Mouse (Mus musculus): ENCODE results near the gene Aunip. TPM values are rescaled to one million over a fixed set of nuclear protein-coding genes. Genes with fewer than 3 reads are reported as not detected.
A peak's percentile ranks its signal among the peaks of the same experiment; 100 is the strongest.

Gene Aunip
- polyA plus RNA-seq, 1 experiment from 2014 or later = 10.0 TPM

GRCm38 (mm10) chr4:134505303-134505789, 5.5 kb upstream of the Aunip start:
- H3K4me2 ChIP-seq (ENCODE audit: low read depth, low read length) = no peak overlapping the region
- no peak for ATAC-seq (replicated peaks; ENCODE audit: extremely low read depth, insufficient read depth, low FRiP score)
- H3K9me3 ChIP-seq (replicated peaks; ENCODE audit: control insufficient read depth, low read length) = no peaks in the 10 kb centered on the region
- H3K4me3 ChIP-seq (ENCODE audit: low read length) = no peak overlapping the region
- H3K9ac ChIP-seq (ENCODE audit: low read length) = no peak overlapping the region
- no peaks in the 10 kb centered on the region for H3K27me3 ChIP-seq (ENCODE audit: control insufficient read depth, insufficient read depth, low read length)
- peaks cover 6% of the 10 kb centered on the region; the same call in 1 of the 2 replicates for H3K36me3 ChIP-seq (ENCODE audit: control insufficient read depth, insufficient read depth)
- H3K4me1 ChIP-seq (ENCODE audit: control insufficient read depth, insufficient read depth, low read length) = no peaks in the 10 kb centered on the region
- WGBS = 88% methylated on average over 4 of the region's 4 CpGs
- no peak overlapping the region for H3K27ac ChIP-seq (ENCODE audit: low read length)

GRCm38 (mm10) chr4:134505966-134506594, 4.7 kb upstream of the Aunip start:
- Histone ChIP-seq H3K9me3 (replicated peaks; ENCODE audit: control insufficient read depth, low read length) (no peaks in the 10 kb centered on the region), H3K27ac (ENCODE audit: low read length) (no peak overlapping the region), H3K36me3 (ENCODE audit: control insufficient read depth, insufficient read depth) (peaks cover 6% of the 10 kb centered on the region; the same call in 1 of the 2 replicates), H3K9ac (ENCODE audit: low read length) (no peak overlapping the region), H3K4me2 (ENCODE audit: low read depth, low read length) (no peak overlapping the region), H3K27me3 (ENCODE audit: control insufficient read depth, insufficient read depth, low read length) (no peaks in the 10 kb centered on the region), H3K4me3 (ENCODE audit: low read length) (no peak overlapping the region), H3K4me1 (ENCODE audit: control insufficient read depth, insufficient read depth, low read length) (peaks cover under 1% of the 10 kb centered on the region; the same call in 1 of the 2 replicates)
- ATAC-seq (replicated peaks; ENCODE audit: extremely low read depth, insufficient read depth, low FRiP score) = no peak
- 66% methylated on average over 3 of the region's 4 CpGs for WGBS

GRCm38 (mm10) chr4:134506713-134507112, 4.1 kb upstream of the Aunip start:
- no peak overlapping the region for H3K4me2 ChIP-seq (ENCODE audit: low read depth, low read length)
- no peak overlapping the region for H3K27ac ChIP-seq (ENCODE audit: low read length)
- no peak for ATAC-seq (replicated peaks; ENCODE audit: extremely low read depth, insufficient read depth, low FRiP score)
- no peak overlapping the region for H3K4me3 ChIP-seq (ENCODE audit: low read length)
- WGBS = 85% methylated on average over 19 of the region's 19 CpGs
- H3K9me3 ChIP-seq (replicated peaks; ENCODE audit: control insufficient read depth, low read length) = no peaks in the 10 kb centered on the region
- H3K36me3 ChIP-seq (ENCODE audit: control insufficient read depth, insufficient read depth) = peaks cover 6% of the 10 kb centered on the region; the same call in 1 of the 2 replicates
- H3K27me3 ChIP-seq (ENCODE audit: control insufficient read depth, insufficient read depth, low read length) = no peaks in the 10 kb centered on the region
- H3K9ac ChIP-seq (ENCODE audit: low read length) = no peak overlapping the region
- H3K4me1 ChIP-seq (ENCODE audit: control insufficient read depth, insufficient read depth, low read length) = peaks cover 6% of the 10 kb centered on the region

- 72% methylated on average over 4 of the region's 4 CpGs for WGBS
Observed at GRCm38 (mm10) chr4:134510396-134510795, 403 bp upstream of the Aunip start.

GRCm38 (mm10) chr4:134511730-134512129, 931 bp downstream of the Aunip start:
- no peak for ATAC-seq (replicated peaks; ENCODE audit: extremely low read depth, insufficient read depth, low FRiP score)

More at GRCm38 (mm10) chr4:134510396-134510795, 403 bp upstream of the Aunip start:
- Histone ChIP-seq H3K27me3 (ENCODE audit: control insufficient read depth, insufficient read depth, low read length) (no peaks in the 10 kb centered on the region), H3K4me1 (ENCODE audit: control insufficient read depth, insufficient read depth, low read length) (peaks cover 15% of the 10 kb centered on the region), H3K9ac (ENCODE audit: low read length) (no peak overlapping the region), H3K9me3 (replicated peaks; ENCODE audit: control insufficient read depth, low read length) (no peaks in the 10 kb centered on the region), H3K4me3 (ENCODE audit: low read length) (peak overlapping the region; percentile 59), H3K4me2 (ENCODE audit: low read depth, low read length) (peak overlapping the region; percentile 71), H3K36me3 (ENCODE audit: control insufficient read depth, insufficient read depth) (peaks cover 3% of the 10 kb centered on the region; the same call in 1 of the 2 replicates), H3K27ac (ENCODE audit: low read length) (no peak overlapping the region)
- ATAC-seq (replicated peaks; ENCODE audit: extremely low read depth, insufficient read depth, low FRiP score) = no peak

GRCm38 (mm10) chr4:134512798-134513197, 2.0 kb downstream of the Aunip start:
- no peak overlapping the region for H3K27ac ChIP-seq (ENCODE audit: low read length)
- H3K4me1 ChIP-seq (ENCODE audit: control insufficient read depth, insufficient read depth, low read length) = peaks cover 39% of the 10 kb centered on the region
- WGBS = 10% methylated on average over 15 of the region's 15 CpGs

More at GRCm38 (mm10) chr4:134511730-134512129, 931 bp downstream of the Aunip start:
- peaks cover 28% of the 10 kb centered on the region for H3K4me1 ChIP-seq (ENCODE audit: control insufficient read depth, insufficient read depth, low read length)
- peak overlapping the region; percentile 60 for H3K9ac ChIP-seq (ENCODE audit: low read length)
- H3K36me3 ChIP-seq (ENCODE audit: control insufficient read depth, insufficient read depth) = peaks cover 3% of the 10 kb centered on the region; the same call in 1 of the 2 replicates
- H3K27ac ChIP-seq (ENCODE audit: low read length) = no peak overlapping the region
- no peaks in the 10 kb centered on the region for H3K27me3 ChIP-seq (ENCODE audit: control insufficient read depth, insufficient read depth, low read length)
- H3K9me3 ChIP-seq (replicated peaks; ENCODE audit: control insufficient read depth, low read length) = no peaks in the 10 kb centered on the region
- H3K4me2 ChIP-seq (ENCODE audit: low read depth, low read length) = peak overlapping the region; percentile 71
- peak overlapping the region; percentile 59 for H3K4me3 ChIP-seq (ENCODE audit: low read length)
- WGBS = 56% methylated on average over 6 of the region's 6 CpGs

GRCm38 (mm10) chr4:134514309-134514930, 3.6 kb downstream of the Aunip start:
- H3K4me2 ChIP-seq (ENCODE audit: low read depth, low read length) = no peak overlapping the region
- 76% methylated on average over 11 of the region's 11 CpGs for WGBS
- no peak overlapping the region for H3K4me3 ChIP-seq (ENCODE audit: low read length)
- H3K27ac ChIP-seq (ENCODE audit: low read length) = no peak overlapping the region
- no peaks in the 10 kb centered on the region for H3K27me3 ChIP-seq (ENCODE audit: control insufficient read depth, insufficient read depth, low read length)
- no peaks in the 10 kb centered on the region for H3K36me3 ChIP-seq (ENCODE audit: control insufficient read depth, insufficient read depth)
- peaks cover 45% of the 10 kb centered on the region for H3K4me1 ChIP-seq (ENCODE audit: control insufficient read depth, insufficient read depth, low read length)
- H3K9me3 ChIP-seq (replicated peaks; ENCODE audit: control insufficient read depth, low read length) = no peaks in the 10 kb centered on the region
- no peak overlapping the region for H3K9ac ChIP-seq (ENCODE audit: low read length)
- ATAC-seq (replicated peaks; ENCODE audit: extremely low read depth, insufficient read depth, low FRiP score) = no peak

More at GRCm38 (mm10) chr4:134512798-134513197, 2.0 kb downstream of the Aunip start:
- Histone ChIP-seq H3K9ac (ENCODE audit: low read length) (peak overlapping the region; percentile 62), H3K36me3 (ENCODE audit: control insufficient read depth, insufficient read depth) (no peaks in the 10 kb centered on the region), H3K9me3 (replicated peaks; ENCODE audit: control insufficient read depth, low read length) (no peaks in the 10 kb centered on the region), H3K27me3 (ENCODE audit: control insufficient read depth, insufficient read depth, low read length) (no peaks in the 10 kb centered on the region), H3K4me3 (ENCODE audit: low read length) (peak overlapping the region; percentile 35), H3K4me2 (ENCODE audit: low read depth, low read length) (peak overlapping the region; percentile 61)
- 0 out of 2 replicates have a peak, but pooled peaks have one; percentile 15 for ATAC-seq (replicated peaks; ENCODE audit: extremely low read depth, insufficient read depth, low FRiP score)

- Histone ChIP-seq H3K4me1 (ENCODE audit: control insufficient read depth, insufficient read depth, low read length) (peaks cover 45% of the 10 kb centered on the region), H3K36me3 (ENCODE audit: control insufficient read depth, insufficient read depth) (no peaks in the 10 kb centered on the region), H3K27ac (ENCODE audit: low read length) (peak overlapping the region; percentile 97), H3K4me2 (ENCODE audit: low read depth, low read length) (no peak overlapping the region), H3K4me3 (ENCODE audit: low read length) (no peak overlapping the region), H3K9ac (ENCODE audit: low read length) (0 out of 2 replicates have a peak overlapping the region, but pooled peaks have one; percentile 14), H3K27me3 (ENCODE audit: control insufficient read depth, insufficient read depth, low read length) (no peaks in the 10 kb centered on the region), H3K9me3 (replicated peaks; ENCODE audit: control insufficient read depth, low read length) (no peaks in the 10 kb centered on the region)
- no peak for ATAC-seq (replicated peaks; ENCODE audit: extremely low read depth, insufficient read depth, low FRiP score)
- WGBS = 39% methylated on average over 7 of the region's 7 CpGs
Observed at GRCm38 (mm10) chr4:134515614-134516013, 4.8 kb downstream of the Aunip start.

- Histone ChIP-seq H3K4me1 (ENCODE audit: control insufficient read depth, insufficient read depth, low read length) (peaks cover 38% of the 10 kb centered on the region), H3K4me3 (ENCODE audit: low read length) (no peak overlapping the region), H3K27ac (ENCODE audit: low read length) (peak overlapping the region; percentile 97), H3K9ac (ENCODE audit: low read length) (peak overlapping the region; percentile 54), H3K4me2 (ENCODE audit: low read depth, low read length) (peak overlapping the region; percentile 45), H3K36me3 (ENCODE audit: control insufficient read depth, insufficient read depth) (peaks cover 4% of the 10 kb centered on the region; the same call in 1 of the 2 replicates), H3K27me3 (ENCODE audit: control insufficient read depth, insufficient read depth, low read length) (no peaks in the 10 kb centered on the region), H3K9me3 (replicated peaks; ENCODE audit: control insufficient read depth, low read length) (no peaks in the 10 kb centered on the region)
- peak; percentile 82 for ATAC-seq (replicated peaks; ENCODE audit: extremely low read depth, insufficient read depth, low FRiP score)
- 24% methylated on average over 8 of the region's 8 CpGs for WGBS
Observed at GRCm38 (mm10) chr4:134516981-134517380, 6.2 kb downstream of the Aunip start.

Data from heart, embryonic 16.5 days (tissue).